Mouse (Mus musculus): ENCODE results near the gene Dtnb.

Dtnb gene

GRCm38 (mm10) chr12:3779639-3780038, 207.5 kb downstream of the Dtnb start:
- no peak for DNase-seq

- peak; percentile 69 for DNase-seq
Measured at GRCm38 (mm10) chr12:3780405-3780891, 208.3 kb downstream of the Dtnb start.

- DNase-seq, result peak; percentile 52
Measured at GRCm38 (mm10) chr12:3780931-3781471, 208.8 kb downstream of the Dtnb start.

- peak; percentile 97 for DNase-seq
Measured at GRCm38 (mm10) chr12:3781482-3781881, 209.3 kb downstream of the Dtnb start.

GRCm38 (mm10) chr12:3783196-3783825, 211.1 kb downstream of the Dtnb start:
- no peak for DNase-seq

- no peak for DNase-seq
Measured at GRCm38 (mm10) chr12:3784258-3784657, 212.1 kb downstream of the Dtnb start.

- DNase-seq, result no peak
Measured at GRCm38 (mm10) chr12:3784729-3785128, 212.5 kb downstream of the Dtnb start.

- DNase-seq, result no peak
Measured at GRCm38 (mm10) chr12:3787041-3787440, 214.9 kb downstream of the Dtnb start.

GRCm38 (mm10) chr12:3787541-3787940, 215.4 kb downstream of the Dtnb start:
- DNase-seq, result no peak

- DNase-seq, result no peak
Measured at GRCm38 (mm10) chr12:3788421-3789051, 216.4 kb downstream of the Dtnb start.

- DNase-seq, result peak; percentile 48
Measured at GRCm38 (mm10) chr12:3789626-3790185, 217.5 kb downstream of the Dtnb start.

GRCm38 (mm10) chr12:3791257-3791656, 219.1 kb downstream of the Dtnb start:
- no peak for DNase-seq

GRCm38 (mm10) chr12:3791732-3792131, 219.6 kb downstream of the Dtnb start:
- peak; percentile 96 for DNase-seq

GRCm38 (mm10) chr12:3792248-3792647, 220.1 kb downstream of the Dtnb start:
- no peak for DNase-seq

- DNase-seq, result no peak
Measured at GRCm38 (mm10) chr12:3795569-3795968, 223.4 kb downstream of the Dtnb start.

GRCm38 (mm10) chr12:3799551-3799950, 227.4 kb downstream of the Dtnb start:
- no peak for DNase-seq

GRCm38 (mm10) chr12:3805852-3806251, 233.7 kb downstream of the Dtnb start, which contains the start of gene Dnmt3a:
Gene Dnmt3a (plus strand): TSS chr12:3806007.
- peak; percentile 32 for DNase-seq

- peak; percentile 93 for DNase-seq
Measured at GRCm38 (mm10) chr12:3806271-3806684, 234.1 kb downstream of the Dtnb start.

- DNase-seq, result peak; percentile 84
Measured at GRCm38 (mm10) chr12:3806703-3807547, 234.7 kb downstream of the Dtnb start.

GRCm38 (mm10) chr12:3807548-3808395, 235.6 kb downstream of the Dtnb start:
- DNase-seq, result peak; percentile 83

GRCm38 (mm10) chr12:3808396-3808981, 236.3 kb downstream of the Dtnb start:
- no peak for DNase-seq

Measured in thymus, postnatal 4 days (tissue).